Mouse (Mus musculus) T-helper 17 cell (primary cell): ENCODE measurements around the gene Dnm2.

Source experiments
- in situ Hi-C, 2 experiments: fragments of 300-600 bp; cut with MboI, MseI; formaldehyde crosslinking; loops; 1 replicate in 1 of 2; 2 replicates in 1 of 2; pipeline ENCODE4 v1.15.1; 2025; ENCODE audit warnings: high pct_unique_total_duplicates in 2 of 2

Gene Dnm2

GRCm38 (mm10) chr9:21424631-21425555 lies at the start of gene Dnm2:
TSS of gene Dnm2 (plus strand) at chr9:21424908.
- in situ Hi-C loops, result loop anchor here in 1 of 2 experiments (10.0 kb wide), 1 partner anchor 760 kb away; no protein-coding TSS in a partner anchor

DNA sequence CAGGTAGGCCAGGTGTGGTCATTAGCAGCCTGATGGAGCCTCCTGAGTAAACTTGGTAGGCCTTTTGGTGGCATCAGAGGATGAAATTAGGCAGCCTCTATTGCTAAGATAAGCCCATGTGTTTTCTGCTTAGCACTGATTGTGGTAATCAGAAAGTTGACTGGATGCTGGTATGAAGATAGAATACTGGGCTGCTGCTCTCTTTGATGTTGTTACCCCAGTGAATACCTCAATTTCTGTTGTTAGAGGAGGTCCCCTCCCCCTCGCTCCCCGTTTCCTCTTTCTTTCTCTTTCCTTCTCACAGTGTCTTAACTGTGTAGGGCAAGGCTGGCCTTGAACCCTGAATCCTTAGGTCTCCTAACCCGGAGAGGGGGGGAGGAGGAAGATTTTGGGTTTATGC lies 45.5 kb upstream of the Dnm2 start:
- in situ Hi-C loops, result loop anchor here in 1 of 2 experiments (10.0 kb wide), 1 partner anchor 454 kb away; no protein-coding TSS in a partner anchor

GRCm38 (mm10) chr9:21380868-21381267 lies 43.8 kb upstream of the Dnm2 start:
- in situ Hi-C loops, result no loop called here

- in situ Hi-C loops, result no loop called here
Observed at GRCm38 (mm10) chr9:21383966-21384365, 40.7 kb upstream of the Dnm2 start.

DNA sequence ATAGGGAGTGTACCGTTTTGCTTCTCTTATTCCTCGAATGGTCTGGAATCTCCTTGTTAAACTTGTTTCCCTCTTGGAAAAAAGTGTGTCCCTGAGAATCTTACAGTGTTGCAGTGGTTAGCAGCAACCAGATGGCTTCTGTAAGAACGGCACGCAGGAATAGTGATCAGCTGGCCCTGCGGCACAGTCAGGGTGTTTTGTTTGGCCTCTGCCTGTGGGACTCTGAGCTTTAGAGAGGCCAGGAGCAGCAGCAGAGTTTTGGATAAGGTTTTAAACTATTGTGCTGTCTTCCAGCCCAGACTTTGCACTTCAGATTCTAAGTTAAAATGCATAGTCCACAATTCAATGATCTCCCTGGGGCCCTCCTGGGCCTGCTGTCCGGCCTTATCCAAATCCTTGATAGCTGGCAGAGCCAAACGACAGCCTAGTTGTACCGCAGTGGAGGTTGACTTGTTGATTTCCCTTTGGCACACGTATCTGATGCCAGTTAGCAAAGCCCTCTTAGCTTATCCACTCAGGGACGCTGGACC lies 32.0 kb upstream of the Dnm2 start:
- in situ Hi-C loops, result no loop called here

DNA sequence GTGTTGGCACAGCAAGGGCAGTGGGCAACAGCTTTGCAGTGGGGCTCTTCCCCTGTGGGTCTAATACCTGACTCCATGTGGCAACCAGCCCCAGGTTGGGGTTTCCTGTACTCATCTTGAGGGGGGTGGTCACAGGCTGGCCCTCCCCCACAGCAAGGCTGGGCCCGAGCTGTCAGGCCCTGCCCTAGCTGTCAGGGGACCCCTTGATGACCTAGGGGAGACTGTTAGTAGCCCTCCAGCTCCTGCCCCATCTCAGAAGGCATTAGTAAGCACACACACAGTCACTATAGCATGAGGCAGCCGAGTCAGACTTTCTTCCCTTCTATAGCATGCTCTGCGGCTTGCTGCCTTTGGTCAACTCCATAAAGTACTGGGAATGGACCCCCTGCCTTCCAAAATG lies 29.0 kb upstream of the Dnm2 start:
- in situ Hi-C loops, result loop anchor here in 1 of 2 experiments (5.0 kb wide), 1 partner anchor 82 kb away; no protein-coding TSS in a partner anchor

GRCm38 (mm10) chr9:21397170-21397569 lies 27.5 kb upstream of the Dnm2 start:
- in situ Hi-C loops, result loop anchor here in 1 of 2 experiments (5.0 kb wide), 1 partner anchor 80 kb away; no protein-coding TSS in a partner anchor

DNA sequence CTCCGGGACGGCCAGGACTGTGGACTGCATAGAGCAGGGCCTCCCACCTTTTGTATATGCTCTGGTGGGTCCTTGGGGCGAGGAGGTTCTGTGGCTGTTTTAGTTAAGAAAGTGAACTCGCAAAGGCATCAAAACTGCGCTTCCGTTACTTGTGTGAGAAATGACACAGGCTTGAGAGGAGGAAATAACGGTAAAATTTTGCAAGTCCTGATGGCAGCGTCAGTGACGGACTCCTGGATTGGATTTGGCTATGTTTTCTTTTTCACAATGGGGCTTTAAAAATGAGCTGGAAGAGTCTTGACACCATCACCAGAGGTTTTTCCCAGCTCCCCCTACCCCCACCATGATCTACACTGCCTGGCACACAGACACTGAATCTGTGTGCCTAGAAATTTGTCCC lies 23.7 kb upstream of the Dnm2 start:
- in situ Hi-C loops, result no loop called here

DNA sequence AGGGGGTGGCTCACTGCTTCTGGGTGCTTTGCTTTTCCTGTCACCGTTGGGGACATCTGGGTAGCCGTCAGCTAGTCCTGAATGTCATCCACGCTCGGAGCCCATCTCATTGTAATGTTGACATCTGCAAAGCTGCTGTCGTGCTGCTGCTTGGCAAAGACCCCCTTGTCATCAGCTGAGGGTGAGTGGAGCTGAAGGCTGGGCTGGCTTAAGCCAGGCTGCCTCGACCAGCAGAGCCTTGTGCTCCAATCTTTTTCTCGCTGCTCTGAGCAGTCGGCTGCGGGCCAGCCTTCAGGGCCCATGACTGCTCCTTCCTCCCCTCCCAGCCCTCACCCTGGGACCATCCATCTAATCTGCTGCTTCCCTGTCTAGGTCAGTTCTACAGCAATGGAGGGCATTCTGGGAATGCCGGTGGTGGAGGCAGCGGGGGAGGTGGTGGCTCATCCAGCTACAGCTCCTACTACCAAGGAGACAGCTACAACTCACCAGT lies 21.9 kb upstream of the Dnm2 start:
- in situ Hi-C loops, result no loop called here

DNA sequence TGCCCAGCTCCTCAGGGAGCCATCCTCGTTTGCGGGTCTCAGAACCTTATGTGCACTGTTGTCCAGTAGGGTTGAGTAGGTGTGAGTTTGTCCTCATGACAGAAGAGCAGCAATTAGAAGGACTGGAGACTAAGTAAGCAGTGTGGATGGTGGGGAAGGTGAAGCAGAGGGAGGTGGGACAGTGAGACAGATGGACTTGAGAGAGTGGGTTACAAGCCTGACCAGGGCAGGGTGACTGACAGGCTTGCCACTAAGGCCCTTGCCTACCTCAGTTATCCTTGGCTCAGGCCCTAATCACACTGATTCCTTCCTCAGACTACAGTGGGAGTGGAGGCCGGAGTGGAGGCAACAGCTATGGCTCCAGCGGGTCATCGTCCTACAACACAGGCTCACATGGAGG lies 21.0 kb upstream of the Dnm2 start:
- in situ Hi-C loops, result no loop called here

DNA sequence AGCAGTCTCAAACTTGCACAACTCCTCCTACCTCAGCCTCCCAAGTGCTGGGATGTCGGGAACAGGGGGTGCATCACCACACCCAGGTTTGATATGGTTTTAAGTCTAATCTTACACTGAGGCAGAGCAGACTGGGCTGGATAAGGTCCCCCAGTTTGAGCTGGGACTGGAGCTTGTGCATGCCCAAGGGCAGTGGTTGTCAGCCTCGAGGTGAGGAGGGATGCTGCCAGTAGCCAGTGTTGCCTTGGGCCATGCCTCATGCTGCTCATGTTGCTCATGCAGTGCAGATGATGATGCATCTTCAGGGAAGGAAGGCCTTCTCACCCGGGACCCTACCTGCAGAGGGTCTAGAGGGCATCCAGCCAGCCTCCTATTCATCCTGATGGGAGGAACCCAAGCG lies 19.2 kb upstream of the Dnm2 start:
- in situ Hi-C loops, result loop anchor here in 1 of 2 experiments (5.0 kb wide), 1 partner anchor 33 kb away; no protein-coding TSS in a partner anchor

DNA sequence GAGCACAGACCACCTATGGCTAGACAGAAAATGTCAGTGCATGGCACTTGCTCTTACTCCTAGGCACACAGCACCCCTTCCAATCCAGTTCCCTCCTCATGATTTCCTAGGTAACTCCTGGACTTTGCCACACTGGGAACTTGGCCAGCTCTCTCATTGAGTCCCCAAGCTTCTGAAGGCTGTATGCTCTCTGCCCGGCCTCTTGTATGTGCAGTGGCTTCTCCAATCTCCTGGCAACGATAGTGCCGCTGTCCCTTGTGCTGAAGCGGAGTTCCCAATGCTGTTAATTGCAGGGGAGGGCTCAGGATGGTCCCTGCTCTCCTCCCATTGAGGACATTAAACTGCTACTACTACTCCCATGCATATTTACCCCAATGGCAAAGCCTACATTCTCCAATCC lies 16.8 kb upstream of the Dnm2 start:
- in situ Hi-C loops, result loop anchor here in 1 of 2 experiments (5.0 kb wide), 1 partner anchor 36 kb away; no protein-coding TSS in a partner anchor

GRCm38 (mm10) chr9:21408624-21409023 lies 16.1 kb upstream of the Dnm2 start:
- in situ Hi-C loops, result loop anchor here in 1 of 2 experiments (5.0 kb wide), 1 partner anchor 36 kb away; no protein-coding TSS in a partner anchor

DNA sequence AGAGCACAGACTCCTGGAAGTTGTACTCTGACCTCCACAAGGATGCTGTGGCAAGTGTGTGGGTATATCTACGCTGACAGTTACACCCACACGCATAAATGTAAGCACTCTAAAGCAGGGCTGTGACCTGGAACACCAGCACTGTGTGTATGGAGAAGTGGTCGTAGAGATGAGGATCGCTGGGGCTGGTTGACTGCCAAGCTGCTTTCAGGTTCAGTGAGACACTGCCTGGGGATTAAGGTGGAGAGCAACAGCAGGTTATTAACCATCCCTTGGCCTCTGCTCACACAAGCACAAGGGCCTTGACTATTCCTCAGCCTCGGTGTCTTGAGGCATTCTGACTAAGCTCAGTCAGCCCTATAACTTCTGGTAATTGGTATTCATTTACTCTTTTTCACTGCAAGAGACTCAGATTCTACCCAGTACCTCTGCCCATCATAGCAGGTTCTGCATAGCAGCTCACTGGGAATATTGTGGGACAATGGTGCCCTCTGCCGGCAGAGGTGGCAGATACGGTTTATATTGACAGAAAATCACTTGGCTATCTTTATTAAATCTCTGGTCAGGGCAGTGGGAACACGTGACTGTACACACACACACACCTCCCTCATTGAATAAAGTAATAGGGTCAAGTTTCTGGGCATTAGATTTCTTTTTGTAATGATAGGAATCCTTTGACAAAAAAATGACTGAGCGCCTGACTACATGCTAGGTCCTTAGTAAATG lies 15.0 kb upstream of the Dnm2 start:
- in situ Hi-C loops, result loop anchor here in 1 of 2 experiments (5.0 kb wide), 2 partner anchors 37 to 92 kb away; no protein-coding TSS in a partner anchor

DNA sequence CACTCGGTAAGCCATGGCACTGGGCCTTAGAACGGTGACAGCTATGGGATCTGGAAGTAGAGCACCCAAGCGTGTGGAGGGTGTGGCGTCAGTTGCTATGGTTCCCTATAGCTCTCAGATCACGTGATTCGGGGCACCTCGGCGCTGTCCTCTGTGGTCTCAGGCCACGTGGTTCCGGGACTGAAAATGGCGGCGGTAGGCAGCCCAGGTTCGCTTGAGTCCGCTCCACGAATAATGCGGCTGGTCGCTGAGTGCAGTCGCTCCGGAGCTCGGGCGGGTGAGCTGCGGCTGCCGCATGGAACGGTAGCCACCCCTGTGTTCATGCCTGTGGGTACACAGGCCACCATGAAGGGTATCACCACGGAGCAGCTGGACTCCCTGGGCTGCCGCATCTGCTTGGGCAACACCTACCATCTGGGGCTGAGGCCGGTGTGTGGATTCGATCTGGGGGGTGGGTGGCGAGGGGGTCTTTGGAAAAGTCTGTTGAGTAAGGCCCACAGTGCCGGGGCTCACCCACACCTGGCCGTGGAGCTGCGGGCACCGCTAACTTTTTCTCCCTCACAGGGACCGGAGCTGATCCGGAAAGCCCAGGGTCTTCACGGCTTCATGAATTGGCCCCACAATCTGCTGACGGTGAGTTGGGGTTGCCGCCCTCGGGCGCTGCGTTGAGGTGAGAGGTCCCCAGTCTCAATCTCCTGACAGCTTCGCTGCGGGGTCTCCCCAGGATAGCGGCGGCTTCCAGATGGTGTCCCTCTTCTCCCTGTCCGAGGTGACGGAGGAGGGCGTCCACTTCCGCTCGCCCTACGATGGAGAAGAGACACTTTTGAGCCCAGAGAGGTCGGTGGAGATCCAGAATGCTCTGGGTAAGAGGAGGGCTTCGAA lies 12.8 kb upstream of the Dnm2 start, which contains the start of gene Qtrt1:
Qtrt1 (plus strand) TSS at position 169 of the 882 bp plus-strand sequence.
- in situ Hi-C loops, result loop anchor here in 1 of 2 experiments (5.0 kb wide), 1 partner anchor 95 kb away; no protein-coding TSS in a partner anchor

DNA sequence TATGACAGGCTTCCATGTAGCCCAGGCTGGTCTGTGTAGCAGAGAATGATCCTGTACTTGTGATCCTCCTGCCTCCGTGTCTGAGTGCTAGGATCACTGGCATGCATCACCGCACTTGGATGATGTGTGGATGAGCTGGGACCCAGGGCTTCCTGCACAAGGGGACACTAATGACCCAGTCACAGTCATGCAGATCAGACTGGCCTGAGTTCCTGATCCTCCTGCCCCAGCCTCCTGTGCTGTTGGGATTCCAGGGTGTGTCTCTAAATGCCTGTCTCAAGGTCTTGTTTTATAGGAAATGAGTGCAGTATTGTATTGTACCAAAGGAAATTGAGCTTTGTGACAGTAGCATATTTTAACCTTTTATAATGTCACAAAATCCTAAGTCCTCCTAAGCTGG lies 6.8 kb upstream of the Dnm2 start:
- in situ Hi-C loops, result loop anchor here in 1 of 2 experiments (5.0 kb wide), 2 partner anchors 39 to 71 kb away; no protein-coding TSS in a partner anchor

GRCm38 (mm10) chr9:21419646-21420045 lies 5.1 kb upstream of the Dnm2 start:
- in situ Hi-C loops, result loop anchor here (5.0 to 10.0 kb wide), 3 partner anchors 38 to 755 kb away; no protein-coding TSS in a partner anchor

DNA sequence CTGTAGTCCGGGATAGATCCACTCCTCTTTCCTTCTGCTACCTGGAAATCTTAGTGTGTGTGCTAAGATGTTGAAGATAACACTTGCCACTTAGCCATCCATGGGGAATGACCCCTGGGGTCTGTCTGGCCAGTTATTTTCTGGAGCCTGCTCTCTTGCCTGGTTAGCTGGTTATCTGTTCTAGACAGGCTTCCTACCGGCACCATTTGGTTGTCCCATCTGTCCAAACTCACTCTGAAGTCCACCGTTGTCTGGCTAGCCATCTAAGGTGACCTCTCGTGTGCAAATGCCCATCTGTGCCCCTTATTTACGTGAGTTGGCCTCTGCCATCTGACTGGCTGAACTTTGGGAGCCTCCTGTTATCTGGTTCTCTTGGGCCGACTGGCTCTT lies 843 bp downstream of the Dnm2 start:
- in situ Hi-C loops, result loop anchor here in 1 of 2 experiments (10.0 kb wide), 1 partner anchor 761 kb away; no protein-coding TSS in a partner anchor

- in situ Hi-C loops, result loop anchor here in 1 of 2 experiments (10.0 kb wide), 1 partner anchor 761 kb away; no protein-coding TSS in a partner anchor
Observed at GRCm38 (mm10) chr9:21426013-21426412, 1.3 kb downstream of the Dnm2 start.

DNA sequence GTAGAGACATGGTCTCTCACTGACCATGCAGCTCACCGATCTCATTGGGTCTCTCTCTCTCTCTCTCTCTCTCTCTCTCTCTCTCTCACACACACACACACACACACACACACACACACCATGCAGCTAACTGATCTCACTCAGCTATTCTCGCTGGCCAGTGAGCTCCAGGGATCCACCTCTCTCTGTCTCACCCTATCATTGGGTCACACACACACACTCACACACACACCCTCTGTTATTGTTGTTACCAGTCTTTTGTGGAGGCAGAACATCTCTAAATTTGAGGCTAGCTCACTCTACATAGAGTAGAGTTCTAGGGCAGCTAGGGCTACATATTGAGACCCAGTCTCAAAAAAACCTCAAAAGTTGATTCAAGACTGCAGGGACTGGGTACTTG lies 1.8 kb downstream of the Dnm2 start:
- in situ Hi-C loops, result loop anchor here in 1 of 2 experiments (10.0 kb wide), 1 partner anchor 762 kb away; no protein-coding TSS in a partner anchor
